Mouse (Mus musculus) G1E (cell line): Measurements from ENCODE around the gene Aknad1. TPM values are rescaled to one million over a fixed set of nuclear protein-coding genes. Genes with fewer than 3 reads are reported as not detected.

Experiments
- ATAC-seq: 2 replicates; pipeline ENCODE4 v1.8.0; 2016; ENCODE audit warnings: mild to moderate bottlenecking; ENCODE audit not compliant: insufficient number of reproducible peaks, poor library complexity, low FRiP score, severe bottlenecking; ENCODE audit errors: extremely low read depth
- DNase-seq: peaks from one replicate; pipeline ENCODE4 v3.0.0; 2012; ENCODE audit warnings: low spot score
- H3K27me3 ChIP-seq: 2 replicates; pipeline ENCODE4 v1.6.1; 2012; ENCODE audit warnings: mild to moderate bottlenecking, low read length, inconsistent platforms; ENCODE audit not compliant: insufficient read depth
- H3K36me3 ChIP-seq: replicated peaks from 2 replicates; pipeline ENCODE3; 2012; ENCODE audit warnings: mild to moderate bottlenecking, inconsistent platforms
- H3K4me1 ChIP-seq: 2 replicates; pipeline ENCODE4 v1.6.1; 2012; ENCODE audit warnings: low read depth, low read length, inconsistent platforms, mixed read lengths; ENCODE audit not compliant: insufficient read depth
- H3K4me3 ChIP-seq: 2 replicates; pipeline ENCODE4 v1.5.1; 2012; ENCODE audit warnings: low read depth, mild to moderate bottlenecking, inconsistent platforms, low read length, moderate library complexity, mixed read lengths
- H3K9me3 ChIP-seq: replicated peaks from 2 replicates; pipeline ENCODE4 v1.6.1; 2012; ENCODE audit warnings: inconsistent platforms
- CTCF ChIP-seq: IDR thresholded peaks from 2 replicates; pipeline ENCODE4 v1.5.1; 2012; ENCODE audit warnings: low read depth, low read length, inconsistent platforms, mixed read lengths
- GATA1 ChIP-seq: IDR thresholded peaks from 2 replicates; pipeline ENCODE4 v1.6.1; 2012; ENCODE audit warnings: borderline replicate concordance, low read length, inconsistent platforms, mixed read lengths
- GATA2 ChIP-seq: IDR thresholded peaks from 2 replicates; pipeline ENCODE4 v1.6.1; 2012; ENCODE audit warnings: low read depth, low read length, inconsistent platforms, borderline replicate concordance
- POLR2AphosphoS5 ChIP-seq: IDR thresholded peaks from 2 replicates; pipeline ENCODE4 v1.6.1; 2012; ENCODE audit warnings: low read depth, low read length, inconsistent platforms; ENCODE audit not compliant: insufficient replicate concordance
- TAL1 ChIP-seq: conservative IDR thresholded peaks from 2 replicates; pipeline ENCODE4 v1.6.1; 2012; ENCODE audit warnings: low read depth, low read length, inconsistent platforms, mixed read lengths
- polyA plus RNA-seq: library from polyadenylated mRNA; stranded (reverse); fragments of >175 nt; gene quantifications from 2 replicates; pipeline ENCODE4 v1.2.3, GENCODE M21; 2012
- total RNA-seq, 2 experiments: library from RNA; stranded (forward) in 1 of 2; stranded (reverse) in 1 of 2; fragments of 200-1000 nt in 1 of 2; fragments of >200 nt in 1 of 2; fragmentation: Nextera tagmentation in 1 of 2; gene quantifications; 2 replicates each; pipeline ENCODE4 v1.2.3; 2014 to 2017

Gene Aknad1
- total and polyA plus RNA-seq, 3 experiments = 0.11 TPM; not detected in 2

- no peak for TF ChIP-seq POLR2AphosphoS5
- no peak for TF ChIP-seq TAL1
- TF ChIP-seq GATA1 = no peak
- TF ChIP-seq CTCF = no peak
- TF ChIP-seq GATA2 = no peak
- ATAC-seq = no peak
Measured at GRCm38 (mm10) chr3:108788455-108788794, 49.0 kb downstream of the Aknad1 start.

DNA sequence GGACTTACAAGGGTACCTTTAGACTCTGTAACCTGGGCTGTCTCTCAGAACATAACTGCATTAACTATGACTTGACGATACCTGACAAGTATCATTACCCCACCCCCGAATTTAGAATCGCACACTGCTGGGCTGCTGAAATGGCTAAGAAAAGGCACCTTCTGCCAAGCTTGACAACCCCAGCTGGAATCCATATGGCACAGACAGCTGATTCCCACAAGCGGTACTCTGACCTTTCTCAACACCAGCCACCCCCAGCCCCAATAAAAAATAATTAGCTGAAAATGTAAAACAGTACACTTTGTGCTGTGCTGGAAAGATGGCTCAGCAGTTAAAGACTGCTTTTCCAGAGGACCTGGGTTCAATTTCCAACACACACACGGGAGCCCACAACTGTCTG, 49.8 kb downstream of the Aknad1 start:
- peaks cover 18% of the 10 kb centered on the region for H3K36me3 ChIP-seq
- TF ChIP-seq GATA2 (no peak), GATA1 (no peak), POLR2AphosphoS5 (no peak), CTCF (no peak), TAL1 (no peak)
- no peaks in the 10 kb centered on the region for H3K27me3 ChIP-seq
- DNase-seq = no peak
- H3K4me1 ChIP-seq = no peaks in the 10 kb centered on the region
- H3K4me3 ChIP-seq = no peak overlapping the region
- no peak for ATAC-seq
- H3K9me3 ChIP-seq = no peaks in the 10 kb centered on the region; the same call in 1 of the 2 replicates

More at GRCm38 (mm10) chr3:108788455-108788794, 49.0 kb downstream of the Aknad1 start:
- H3K4me1 ChIP-seq = no peaks in the 10 kb centered on the region
- no peak overlapping the region for H3K4me3 ChIP-seq
- H3K27me3 ChIP-seq = no peaks in the 10 kb centered on the region
- peaks cover 3% of the 10 kb centered on the region; the same call in 1 of the 2 replicates for H3K9me3 ChIP-seq
- no peak for DNase-seq
- H3K36me3 ChIP-seq = peaks cover 13% of the 10 kb centered on the region

GRCm38 (mm10) chr3:108790499-108790898, 51.0 kb downstream of the Aknad1 start:
- ATAC-seq = no peak
- Histone ChIP-seq H3K4me1 (no peaks in the 10 kb centered on the region), H3K36me3 (peaks cover 25% of the 10 kb centered on the region), H3K4me3 (no peak overlapping the region), H3K27me3 (no peaks in the 10 kb centered on the region), H3K9me3 (no peaks in the 10 kb centered on the region)
- no peak for TF ChIP-seq POLR2AphosphoS5
- no peak for TF ChIP-seq CTCF
- TF ChIP-seq GATA2 = no peak
- TF ChIP-seq TAL1 = no peak
- TF ChIP-seq GATA1 = no peak
- no peak for DNase-seq

GRCm38 (mm10) chr3:108791054-108791706, 51.7 kb downstream of the Aknad1 start:
- no peak for TF ChIP-seq CTCF
- TF ChIP-seq GATA1 = no peak
- TF ChIP-seq POLR2AphosphoS5 = no peak
- TF ChIP-seq TAL1 = no peak
- TF ChIP-seq GATA2 = no peak
- Histone ChIP-seq H3K9me3 (no peaks in the 10 kb centered on the region), H3K36me3 (peaks cover 31% of the 10 kb centered on the region), H3K4me1 (no peaks in the 10 kb centered on the region), H3K27me3 (no peaks in the 10 kb centered on the region), H3K4me3 (no peak overlapping the region)
- DNase-seq (no peak), ATAC-seq (no peak)

- Histone ChIP-seq H3K27me3 (no peaks in the 10 kb centered on the region), H3K36me3 (peaks cover 38% of the 10 kb centered on the region), H3K9me3 (no peaks in the 10 kb centered on the region), H3K4me3 (no peak overlapping the region), H3K4me1 (no peaks in the 10 kb centered on the region)
- no peak for TF ChIP-seq GATA2
- no peak for TF ChIP-seq GATA1
- TF ChIP-seq TAL1 = no peak
- no peak for TF ChIP-seq CTCF
- ATAC-seq (no peak), DNase-seq (no peak)
Measured at GRCm38 (mm10) chr3:108792420-108792819, 53.0 kb downstream of the Aknad1 start.

DNA sequence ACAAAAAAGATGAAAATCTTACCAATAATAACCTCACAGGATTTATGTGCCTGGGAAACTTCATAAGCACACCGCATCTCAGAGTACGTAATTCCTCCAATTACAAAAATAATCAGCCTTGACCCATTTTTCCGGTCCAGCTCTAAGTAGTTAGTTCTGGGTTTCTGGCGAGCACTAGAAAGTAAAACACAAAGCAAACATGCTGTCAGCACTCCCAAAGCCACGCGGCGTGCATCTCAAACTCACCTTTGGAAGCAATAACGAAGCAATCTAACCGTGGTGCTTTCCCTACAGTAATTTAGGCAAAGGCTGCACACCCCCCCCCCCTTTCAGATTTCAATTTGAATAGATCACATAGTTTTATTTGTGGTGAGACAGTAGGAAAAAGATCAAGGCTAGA, 55.3 kb downstream of the Aknad1 start:
- DNase-seq (no peak), ATAC-seq (no peak)
- Histone ChIP-seq H3K36me3 (peaks cover 55% of the 10 kb centered on the region), H3K4me1 (no peaks in the 10 kb centered on the region), H3K9me3 (no peaks in the 10 kb centered on the region), H3K4me3 (no peak overlapping the region), H3K27me3 (no peaks in the 10 kb centered on the region)
- no peak for TF ChIP-seq GATA1
- no peak for TF ChIP-seq POLR2AphosphoS5
- TF ChIP-seq GATA2 = no peak
- no peak for TF ChIP-seq TAL1
- TF ChIP-seq CTCF = no peak
